Mouse (Mus musculus) heart, postnatal 0 days (tissue): ENCODE measurements around the gene Tmprss2. TPM values are rescaled to one million over a fixed set of nuclear protein-coding genes. Genes with fewer than 3 reads are reported as not detected.
A peak's percentile ranks its signal among the peaks of the same experiment; 100 is the strongest.

Experiments used
- ATAC-seq: fragments of 200-750 bp; cut with Nextera tagmentation; 2 replicates; pipeline ENCODE4 v1.8.0; 2017; ENCODE audit warnings: low read depth, moderate number of reproducible peaks, moderate library complexity; ENCODE audit not compliant: insufficient read depth
- DNase-seq: peaks from one replicate; pipeline ENCODE4 v3.0.0-alpha.2; 2016; ENCODE audit warnings: low spot score
- H3K27ac ChIP-seq: fragments of 300-500 bp; sonication (generic); 2 replicates; pipeline ENCODE4 v1.5.1; 2014; ENCODE audit warnings: low read depth, mild to moderate bottlenecking
- H3K27me3 ChIP-seq: fragments of 300-500 bp; sonication (generic); 2 replicates; pipeline ENCODE4 v1.6.1; 2014; ENCODE audit warnings: low read length, mixed read lengths; ENCODE audit not compliant: control insufficient read depth, insufficient read depth
- H3K36me3 ChIP-seq: fragments of 300-500 bp; sonication (generic); replicated peaks from 2 replicates; pipeline ENCODE4 v1.6.1; 2014; ENCODE audit warnings: low read length, mixed read lengths; ENCODE audit not compliant: control insufficient read depth, insufficient read depth
- H3K4me1 ChIP-seq: fragments of 300-500 bp; sonication (generic); 2 replicates; pipeline ENCODE4 v1.6.1; 2014; ENCODE audit warnings: antibody characterized with exemption; ENCODE audit not compliant: control insufficient read depth, insufficient read depth
- H3K4me2 ChIP-seq: fragments of 300-500 bp; sonication (generic); 2 replicates; pipeline ENCODE4 v1.6.1; 2014; ENCODE audit warnings: low read depth, mild to moderate bottlenecking, low read length, moderate library complexity
- H3K4me3 ChIP-seq: fragments of 300-500 bp; sonication (generic); 2 replicates; pipeline ENCODE4 v1.5.1; 2014; ENCODE audit warnings: low read depth, low read length
- H3K9ac ChIP-seq: fragments of 300-500 bp; sonication (generic); replicated peaks from 2 replicates; pipeline ENCODE4 v1.6.1; 2014; ENCODE audit warnings: low read depth, low read length, mixed read lengths
- H3K9me3 ChIP-seq: fragments of 300-500 bp; sonication (generic); replicated peaks from 2 replicates; pipeline ENCODE4 v1.6.1; 2016; ENCODE audit warnings: low read length; ENCODE audit not compliant: control insufficient read depth
- CTCF ChIP-seq: IDR thresholded peaks from 2 replicates; pipeline ENCODE4 v1.5.1; 2016; ENCODE audit warnings: antibody characterized with exemption, control low read depth, low read depth
- EP300 ChIP-seq: IDR thresholded peaks from 2 replicates; pipeline ENCODE4 v1.6.1; 2016; ENCODE audit warnings: antibody characterized with exemption, low read depth
- WGBS: fragments of 180-500 bp; shearing (Covaris S2); extraction: QIAGEN DNeasy Blood & Tissue Kit; methylation state at CpG from one replicate; pipeline ENCODE4 v1.1.7; 2014; 5-methylcytosine and 5-hydroxymethylcytosine counted together
- polyA plus RNA-seq: library from polyadenylated mRNA; unstranded; fragments of >200 nt; fragmentation: Nextera tagmentation; extraction: Ambion mirVana; gene quantifications from 2 replicates; pipeline ENCODE4 v1.2.1, GENCODE M21; 2015
- total RNA-seq: library from RNA; depleted of rRNA; stranded (reverse); fragments of >200 nt; gene quantifications from 2 replicates; pipeline ENCODE4 v1.2.3, GENCODE M21; 2014; ENCODE audit warnings: low replicate concordance

Tmprss2 gene
- total and polyA plus RNA-seq, 2 experiments from 2014 or later = 0.11 to 7.1 TPM

- Histone ChIP-seq H3K4me1 (peaks cover 7% of the 10 kb centered on the region; the same call in 1 of the 2 replicates), H3K9me3 (no peaks in the 10 kb centered on the region), H3K9ac (no peak overlapping the region), H3K27me3 (peaks cover 42% of the 10 kb centered on the region), H3K36me3 (no peaks in the 10 kb centered on the region), H3K4me2 (peak overlapping the region; percentile 75), H3K27ac (no peak overlapping the region), H3K4me3 (peak overlapping the region; percentile 42)
- no peak for TF ChIP-seq CTCF
- no peak for TF ChIP-seq EP300
- WGBS = 3% methylated on average over 20 of the region's 20 CpGs
- no peak for ATAC-seq
- DNase-seq = no peak
Measured at GRCm38 (mm10) chr16:97610246-97610645, 749 bp downstream of the Tmprss2 start.

DNA sequence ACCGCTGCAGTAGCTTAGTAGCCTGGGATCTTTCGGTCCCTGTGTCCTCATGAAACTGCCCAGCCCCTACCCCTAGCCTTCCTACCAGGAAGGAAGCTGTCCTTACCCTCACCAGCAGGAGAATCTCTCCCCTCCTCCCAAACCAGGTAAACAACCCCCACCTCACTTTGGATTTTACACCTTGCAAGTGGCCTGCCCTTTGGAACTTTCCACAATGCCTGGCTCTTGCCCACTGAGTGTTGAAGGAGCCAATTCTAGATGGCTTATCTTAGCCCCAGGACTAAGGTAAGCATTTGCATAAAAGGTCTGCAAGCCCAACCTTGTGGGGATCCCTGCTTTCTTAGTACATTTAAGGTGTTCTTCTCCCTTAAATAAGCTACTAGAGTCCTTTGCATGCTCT is 1.3 kb downstream of the Tmprss2 start:
- WGBS = 72% methylated on average over 2 of the region's 2 CpGs
- no peak overlapping the region for H3K4me2 ChIP-seq
- DNase-seq = no peak
- H3K36me3 ChIP-seq = no peaks in the 10 kb centered on the region
- no peak for TF ChIP-seq EP300
- TF ChIP-seq CTCF = no peak
- no peak overlapping the region for H3K4me3 ChIP-seq
- no peak overlapping the region for H3K9ac ChIP-seq
- H3K9me3 ChIP-seq = no peaks in the 10 kb centered on the region
- no peak overlapping the region for H3K27ac ChIP-seq
- peaks cover 7% of the 10 kb centered on the region; the same call in 1 of the 2 replicates for H3K4me1 ChIP-seq
- peaks cover 42% of the 10 kb centered on the region for H3K27me3 ChIP-seq
- no peak for ATAC-seq

DNA sequence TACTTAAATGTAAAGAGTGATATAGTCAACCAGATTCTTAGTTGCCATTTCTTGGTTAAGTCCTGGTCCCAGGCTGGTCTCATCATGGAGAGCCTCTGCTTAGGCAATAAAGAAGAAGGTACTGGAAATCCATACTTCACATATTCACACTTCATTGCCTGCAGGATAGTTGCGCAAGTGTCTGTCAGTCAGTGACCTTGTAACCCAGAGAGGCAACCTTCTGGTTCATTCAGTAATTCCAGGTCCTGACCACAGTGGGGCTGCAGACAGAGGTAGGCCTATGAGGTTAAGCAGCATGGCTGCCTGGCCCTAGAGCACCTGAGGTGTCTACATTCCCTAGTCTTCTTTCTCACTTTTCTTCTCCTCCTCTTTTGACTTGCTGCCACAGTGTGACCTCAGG is 3.0 kb downstream of the Tmprss2 start:
- Histone ChIP-seq H3K4me1 (peaks cover 7% of the 10 kb centered on the region; the same call in 1 of the 2 replicates), H3K9ac (no peak overlapping the region), H3K4me3 (no peak overlapping the region), H3K27ac (no peak overlapping the region), H3K36me3 (no peaks in the 10 kb centered on the region), H3K9me3 (no peaks in the 10 kb centered on the region), H3K4me2 (no peak overlapping the region), H3K27me3 (peaks cover 42% of the 10 kb centered on the region)
- ATAC-seq (no peak), DNase-seq (no peak)
- WGBS = 94% methylated on average over 1 of the region's 1 CpGs
- TF ChIP-seq CTCF (no peak), EP300 (no peak)

DNA sequence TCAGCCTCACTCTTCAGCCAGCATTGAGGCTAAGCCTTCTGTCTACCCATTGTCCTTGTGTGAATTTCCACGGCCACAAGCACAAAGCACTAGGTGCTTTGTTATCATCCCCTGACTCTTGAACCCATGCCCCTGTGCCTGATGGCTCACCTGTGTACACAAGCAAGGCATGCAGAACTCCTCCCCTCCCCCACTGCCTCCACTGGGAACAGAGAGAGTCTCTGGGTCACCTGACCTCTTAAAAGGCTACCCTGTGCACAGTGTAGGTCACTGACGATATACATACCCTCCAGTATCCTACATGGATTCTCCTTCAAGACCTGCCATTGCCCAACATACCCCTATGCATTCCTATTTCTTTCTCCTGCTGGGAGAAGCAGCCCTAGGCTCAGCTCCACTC is 4.2 kb downstream of the Tmprss2 start:
- Histone ChIP-seq H3K36me3 (no peaks in the 10 kb centered on the region), H3K27ac (no peak overlapping the region), H3K9ac (no peak overlapping the region), H3K27me3 (peaks cover 39% of the 10 kb centered on the region), H3K4me3 (no peak overlapping the region), H3K4me2 (no peak overlapping the region), H3K9me3 (no peaks in the 10 kb centered on the region), H3K4me1 (peaks cover 7% of the 10 kb centered on the region; the same call in 1 of the 2 replicates)
- ATAC-seq (no peak), DNase-seq (no peak)
- TF ChIP-seq EP300 = no peak
- no peak for TF ChIP-seq CTCF
- 71% methylated on average over 2 of the region's 2 CpGs for WGBS

DNA sequence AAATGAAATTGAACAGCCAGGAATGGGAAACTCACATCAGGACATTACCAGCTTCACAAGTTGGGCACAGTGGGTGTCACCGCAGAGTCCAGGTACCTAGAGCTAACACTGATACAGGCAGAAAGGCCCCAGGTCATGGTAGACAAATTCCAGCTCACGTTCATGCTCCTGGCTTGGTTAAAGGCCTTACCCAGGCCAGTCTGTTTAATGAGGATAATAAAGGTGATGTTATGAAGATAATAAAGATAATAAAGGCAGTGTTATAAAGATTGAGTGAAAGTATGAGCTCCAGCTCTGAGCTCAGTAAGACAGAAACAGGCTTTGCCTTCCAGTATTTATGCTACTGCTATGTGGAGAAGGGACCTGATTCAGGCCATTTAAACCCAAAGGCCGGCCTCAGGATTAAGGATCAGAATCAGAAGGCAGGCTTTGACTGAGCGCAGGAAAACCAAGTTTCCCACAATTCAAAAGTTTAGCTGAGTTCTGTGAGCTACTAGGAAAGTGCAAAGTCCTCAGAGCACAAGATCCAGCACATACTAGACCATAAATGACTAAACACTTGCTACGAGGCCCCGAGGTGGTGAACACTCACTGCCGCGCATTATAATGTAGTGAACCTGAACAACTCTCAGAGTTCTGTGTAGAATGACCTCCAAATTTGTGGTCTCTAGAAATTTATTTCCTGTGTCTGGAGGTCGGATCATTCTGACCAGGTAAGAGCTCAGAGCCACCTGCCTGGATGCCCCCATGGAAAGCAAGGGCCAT is 4.9 kb downstream of the Tmprss2 start:
- ATAC-seq = no peak
- Histone ChIP-seq H3K9me3 (no peaks in the 10 kb centered on the region), H3K4me1 (peaks cover 7% of the 10 kb centered on the region; the same call in 1 of the 2 replicates), H3K9ac (no peak overlapping the region), H3K4me2 (no peak overlapping the region), H3K27me3 (peaks cover 34% of the 10 kb centered on the region), H3K36me3 (no peaks in the 10 kb centered on the region), H3K4me3 (no peak overlapping the region), H3K27ac (no peak overlapping the region)
- DNase-seq = no peak
- TF ChIP-seq EP300 (no peak), CTCF (no peak)
- 87% methylated on average over 9 of the region's 9 CpGs for WGBS
